Mouse (Mus musculus) activated CD4-positive, CD25-positive, alpha-beta regulatory T cell (primary cell): ENCODE results near the gene Gm28490. TPM values are rescaled to one million over a fixed set of nuclear protein-coding genes. Genes with fewer than 3 reads are reported as not detected.

Experiments
- polyA plus RNA-seq, 2 experiments: library from polyadenylated mRNA; unstranded; fragments of 100-300 nt; shearing (Covaris generic); gene quantifications; one replicate each; pipeline ENCODE4 v1.2.1; 2017

Gene Gm28490
- polyA plus RNA-seq: not detected

DNA sequence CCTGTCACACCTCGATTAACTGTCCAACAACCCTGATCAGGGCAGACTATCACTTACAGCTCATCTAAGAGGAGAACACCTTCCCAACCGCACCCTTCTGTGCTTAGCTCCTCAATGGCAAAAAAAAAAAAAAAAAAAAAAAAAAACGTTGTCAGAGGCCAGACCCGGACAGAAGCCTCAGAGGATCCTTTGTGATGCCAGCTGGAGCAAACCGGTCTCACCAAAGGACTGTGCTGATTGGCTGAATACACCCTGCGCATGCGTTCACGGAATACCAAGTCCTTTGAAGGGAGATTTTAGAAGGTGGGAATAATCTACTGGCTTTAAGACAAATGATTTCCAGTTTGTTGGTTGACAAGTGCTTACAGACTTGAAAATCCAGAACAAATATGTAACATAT is at the start of gene Gm28490:
TSS of gene Gm28490 (minus strand) at position 101 of the 400 bp plus-strand sequence.

